Mouse (Mus musculus): ENCODE data around the gene Rfx7.
A peak's percentile ranks its signal among the peaks of the same experiment; 100 is the strongest.

The Rfx7 gene

GRCm38 (mm10) chr9:72531996-72532380 is at the start of gene Rfx7:
Gene Rfx7 (plus strand): TSS chr9:72532240.
- peak; percentile 86 for DNase-seq (ENCODE audit: low spot score)

- no peak for DNase-seq (ENCODE audit: low spot score)
Observed at GRCm38 (mm10) chr9:72488523-72488922, 43.5 kb upstream of the Rfx7 start.

- no peak for DNase-seq (ENCODE audit: low spot score)
Observed at GRCm38 (mm10) chr9:72489131-72489530, 42.9 kb upstream of the Rfx7 start.

- peak; percentile 95 for DNase-seq (ENCODE audit: low spot score)
Observed at GRCm38 (mm10) chr9:72491559-72492193, 40.4 kb upstream of the Rfx7 start.

- DNase-seq (ENCODE audit: low spot score) = no peak
Observed at GRCm38 (mm10) chr9:72492194-72492565, 39.9 kb upstream of the Rfx7 start, which contains the start of gene Tex9. Gene Tex9 (minus strand): TSS chr9:72492212.

GRCm38 (mm10) chr9:72493465-72493864 is 38.6 kb upstream of the Rfx7 start:
- DNase-seq (ENCODE audit: low spot score) = no peak

GRCm38 (mm10) chr9:72493984-72494685 is 37.9 kb upstream of the Rfx7 start:
- DNase-seq (ENCODE audit: low spot score) = no peak

- no peak for DNase-seq (ENCODE audit: low spot score)
Observed at GRCm38 (mm10) chr9:72496691-72497090, 35.3 kb upstream of the Rfx7 start.

GRCm38 (mm10) chr9:72497171-72497570 is 34.9 kb upstream of the Rfx7 start:
- no peak for DNase-seq (ENCODE audit: low spot score)

GRCm38 (mm10) chr9:72512229-72512981 is 19.6 kb upstream of the Rfx7 start:
- no peak for DNase-seq (ENCODE audit: low spot score)

- no peak for DNase-seq (ENCODE audit: low spot score)
Observed at GRCm38 (mm10) chr9:72515366-72515765, 16.7 kb upstream of the Rfx7 start.

- DNase-seq (ENCODE audit: low spot score) = no peak
Observed at GRCm38 (mm10) chr9:72519246-72519645, 12.8 kb upstream of the Rfx7 start.

- DNase-seq (ENCODE audit: low spot score) = no peak
Observed at GRCm38 (mm10) chr9:72520849-72521248, 11.2 kb upstream of the Rfx7 start.

- DNase-seq (ENCODE audit: low spot score) = no peak
Observed at GRCm38 (mm10) chr9:72526091-72526490, 5.9 kb upstream of the Rfx7 start.

GRCm38 (mm10) chr9:72530237-72530636 is 1.8 kb upstream of the Rfx7 start:
- DNase-seq (ENCODE audit: low spot score) = peak; percentile 89

- DNase-seq (ENCODE audit: low spot score) = no peak
Observed at GRCm38 (mm10) chr9:72530824-72531223, 1.2 kb upstream of the Rfx7 start.

GRCm38 (mm10) chr9:72531291-72531995 is 597 bp upstream of the Rfx7 start:
- DNase-seq (ENCODE audit: low spot score) = peak; percentile 81

GRCm38 (mm10) chr9:72532381-72533088 is 495 bp downstream of the Rfx7 start:
- peak; percentile 68 for DNase-seq (ENCODE audit: low spot score)

- DNase-seq (ENCODE audit: low spot score) = no peak
Observed at GRCm38 (mm10) chr9:72533089-72533415, 1.0 kb downstream of the Rfx7 start.

GRCm38 (mm10) chr9:72534985-72535384 is 2.9 kb downstream of the Rfx7 start:
- no peak for DNase-seq (ENCODE audit: low spot score)

GRCm38 (mm10) chr9:72535394-72535793 is 3.4 kb downstream of the Rfx7 start:
- DNase-seq (ENCODE audit: low spot score) = no peak

- DNase-seq (ENCODE audit: low spot score) = no peak
Observed at GRCm38 (mm10) chr9:72537086-72537485, 5.0 kb downstream of the Rfx7 start.
